Mouse (Mus musculus) stomach, postnatal 0 days (tissue): ENCODE data around the gene Glrb. TPM values are rescaled to one million over a fixed set of nuclear protein-coding genes. Genes with fewer than 3 reads are reported as not detected.

Experiments
- ATAC-seq: fragments of 200-750 bp; cut with Nextera tagmentation; 2 replicates; pipeline ENCODE4 v1.8.0; 2017; ENCODE audit not compliant: low FRiP score, low TSS enrichment
- DNase-seq: peaks from one replicate; pipeline ENCODE4 v3.0.0-alpha.2; 2016; ENCODE audit warnings: low spot score
- H3K27ac ChIP-seq: fragments of 300-500 bp; sonication (generic); replicated peaks from 2 replicates; pipeline ENCODE4 v1.5.1; 2014; ENCODE audit warnings: mild to moderate bottlenecking, control low read depth
- H3K27me3 ChIP-seq: fragments of 300-500 bp; sonication (generic); 2 replicates; pipeline ENCODE4 v1.6.1; 2014; ENCODE audit warnings: low read length; ENCODE audit not compliant: control insufficient read depth, insufficient read depth
- H3K36me3 ChIP-seq: fragments of 300-500 bp; sonication (generic); 2 replicates; pipeline ENCODE4 v1.6.1; 2014; ENCODE audit warnings: low read length, mixed read lengths; ENCODE audit not compliant: control insufficient read depth, insufficient read depth
- H3K4me1 ChIP-seq: fragments of 300-500 bp; sonication (generic); replicated peaks from 2 replicates; pipeline ENCODE4 v1.6.1; 2014; ENCODE audit warnings: antibody characterized with exemption; ENCODE audit not compliant: control insufficient read depth, insufficient read depth
- H3K4me2 ChIP-seq: fragments of 300-500 bp; sonication (generic); replicated peaks from 2 replicates; pipeline ENCODE4 v1.6.1; 2014; ENCODE audit warnings: low read depth, mild to moderate bottlenecking, control low read depth, moderate library complexity
- H3K4me3 ChIP-seq: fragments of 300-500 bp; sonication (generic); 2 replicates; pipeline ENCODE4 v1.5.1; 2014; ENCODE audit warnings: low read depth, low read length, control low read depth
- H3K9ac ChIP-seq: fragments of 300-500 bp; sonication (generic); 2 replicates; pipeline ENCODE4 v1.6.1; 2014; ENCODE audit warnings: mild to moderate bottlenecking, low read length, control low read depth, mixed read lengths
- H3K9me3 ChIP-seq: fragments of 300-500 bp; sonication (generic); 2 replicates; pipeline ENCODE4 v1.6.1; 2016; ENCODE audit warnings: low read length; ENCODE audit not compliant: control insufficient read depth
- CTCF ChIP-seq: IDR thresholded peaks from 2 replicates; pipeline ENCODE4 v1.5.1; 2016; ENCODE audit warnings: antibody characterized with exemption, low read depth, mild to moderate bottlenecking, moderate library complexity
- EP300 ChIP-seq: optimal IDR thresholded peaks from 2 replicates; pipeline ENCODE3; 2016; ENCODE audit warnings: antibody characterized with exemption
- WGBS: fragments of 180-500 bp; shearing (Covaris S2); extraction: QIAGEN DNeasy Blood & Tissue Kit; methylation state at CpG from one replicate; pipeline ENCODE4 v1.1.7; 2014; 5-methylcytosine and 5-hydroxymethylcytosine counted together
- polyA plus RNA-seq: library from polyadenylated mRNA; unstranded; fragments of >200 nt; fragmentation: Nextera tagmentation; extraction: Ambion mirVana; gene quantifications from 2 replicates; pipeline ENCODE4 v1.2.1, GENCODE M21; 2015

Glrb gene
- polyA plus RNA-seq, 1 experiment from 2014 or later, result 0.92 TPM

GRCm38 (mm10) chr3:80874690-80875353 lies 38.6 kb downstream of the Glrb start:
- H3K4me3 ChIP-seq, result no peak overlapping the region
- no peaks in the 10 kb centered on the region for H3K4me1 ChIP-seq
- 89% methylated on average over 7 of the region's 7 CpGs for WGBS
- H3K9me3 ChIP-seq, result no peaks in the 10 kb centered on the region
- H3K36me3 ChIP-seq, result no peaks in the 10 kb centered on the region
- no peak overlapping the region for H3K4me2 ChIP-seq
- DNase-seq, result no peak
- no peak for ATAC-seq
- H3K27me3 ChIP-seq, result no peaks in the 10 kb centered on the region
- TF ChIP-seq CTCF (no peak), EP300 (no peak)
- no peak overlapping the region for H3K9ac ChIP-seq
- H3K27ac ChIP-seq, result no peak overlapping the region

- WGBS, result 31% methylated on average over 5 of the region's 5 CpGs
- Histone ChIP-seq H3K9ac (no peak overlapping the region), H3K4me2 (no peak overlapping the region), H3K4me1 (no peaks in the 10 kb centered on the region), H3K27ac (no peak overlapping the region), H3K36me3 (no peaks in the 10 kb centered on the region), H3K9me3 (no peaks in the 10 kb centered on the region), H3K4me3 (no peak overlapping the region), H3K27me3 (no peaks in the 10 kb centered on the region)
- TF ChIP-seq EP300 (no peak), CTCF (no peak)
- no peak for ATAC-seq
- DNase-seq, result no peak
Measured at GRCm38 (mm10) chr3:80874081-80874480, 39.4 kb downstream of the Glrb start.

- DNase-seq (no peak), ATAC-seq (no peak)
- WGBS, result 87% methylated on average over 1 of the region's 1 CpGs
- H3K27ac ChIP-seq, result no peak overlapping the region
- H3K4me1 ChIP-seq, result no peaks in the 10 kb centered on the region
- TF ChIP-seq CTCF (no peak), EP300 (no peak)
- H3K4me2 ChIP-seq, result no peak overlapping the region
- no peak overlapping the region for H3K4me3 ChIP-seq
- no peak overlapping the region for H3K9ac ChIP-seq
- no peaks in the 10 kb centered on the region for H3K9me3 ChIP-seq
- H3K36me3 ChIP-seq, result no peaks in the 10 kb centered on the region
- H3K27me3 ChIP-seq, result no peaks in the 10 kb centered on the region
Measured at GRCm38 (mm10) chr3:80871472-80872171, 41.8 kb downstream of the Glrb start.

- ATAC-seq (no peak), DNase-seq (no peak)
- 82% methylated on average over 3 of the region's 3 CpGs for WGBS
- Histone ChIP-seq H3K4me2 (no peak overlapping the region), H3K4me3 (no peak overlapping the region), H3K36me3 (no peaks in the 10 kb centered on the region), H3K9me3 (no peaks in the 10 kb centered on the region), H3K27ac (no peak overlapping the region), H3K9ac (no peak overlapping the region), H3K4me1 (no peaks in the 10 kb centered on the region), H3K27me3 (no peaks in the 10 kb centered on the region)
- TF ChIP-seq CTCF, result no peak
Measured at GRCm38 (mm10) chr3:80867328-80867727, 46.1 kb downstream of the Glrb start.

GRCm38 (mm10) chr3:80852912-80853507 lies 60.5 kb downstream of the Glrb start:
- Histone ChIP-seq H3K9me3 (no peaks in the 10 kb centered on the region), H3K4me1 (no peaks in the 10 kb centered on the region), H3K27ac (no peak overlapping the region), H3K27me3 (no peaks in the 10 kb centered on the region), H3K36me3 (no peaks in the 10 kb centered on the region), H3K4me2 (no peak overlapping the region), H3K9ac (no peak overlapping the region), H3K4me3 (no peak overlapping the region)
- TF ChIP-seq EP300 (no peak), CTCF (no peak)
- 88% methylated on average over 3 of the region's 3 CpGs for WGBS
- ATAC-seq, result no peak
- DNase-seq, result no peak

- no peak overlapping the region for H3K4me3 ChIP-seq
- no peak overlapping the region for H3K4me2 ChIP-seq
- no peaks in the 10 kb centered on the region for H3K4me1 ChIP-seq
- TF ChIP-seq CTCF (no peak), EP300 (no peak)
- H3K9me3 ChIP-seq, result no peaks in the 10 kb centered on the region
- H3K27ac ChIP-seq, result no peak overlapping the region
- WGBS, result 81% methylated on average over 10 of the region's 10 CpGs
- H3K9ac ChIP-seq, result no peak overlapping the region
- DNase-seq, result no peak
- no peaks in the 10 kb centered on the region for H3K36me3 ChIP-seq
- no peaks in the 10 kb centered on the region for H3K27me3 ChIP-seq
- ATAC-seq, result no peak
Measured at GRCm38 (mm10) chr3:80850947-80851346, 62.5 kb downstream of the Glrb start.
